Mouse (Mus musculus) erythroblast, embryonic 14.5 days (primary cell): ENCODE results near the gene Slc5a3.

Source experiments
- GATA1 ChIP-seq: IDR thresholded peaks from 2 replicates; pipeline ENCODE4 v1.6.1; 2012; ENCODE audit warnings: low read length, inconsistent platforms, mixed read lengths
- TAL1 ChIP-seq: IDR thresholded peaks from 3 replicates; pipeline ENCODE4 v1.6.1; 2012; ENCODE audit warnings: low read length, inconsistent platforms, mixed read lengths

- no peak for TF ChIP-seq GATA1
- no peak for TF ChIP-seq TAL1
Measured at GRCm38 (mm10) chr16:92089225-92089624, 31.1 kb downstream of the Slc5a3 start.
